In the genomic region with DNA sequence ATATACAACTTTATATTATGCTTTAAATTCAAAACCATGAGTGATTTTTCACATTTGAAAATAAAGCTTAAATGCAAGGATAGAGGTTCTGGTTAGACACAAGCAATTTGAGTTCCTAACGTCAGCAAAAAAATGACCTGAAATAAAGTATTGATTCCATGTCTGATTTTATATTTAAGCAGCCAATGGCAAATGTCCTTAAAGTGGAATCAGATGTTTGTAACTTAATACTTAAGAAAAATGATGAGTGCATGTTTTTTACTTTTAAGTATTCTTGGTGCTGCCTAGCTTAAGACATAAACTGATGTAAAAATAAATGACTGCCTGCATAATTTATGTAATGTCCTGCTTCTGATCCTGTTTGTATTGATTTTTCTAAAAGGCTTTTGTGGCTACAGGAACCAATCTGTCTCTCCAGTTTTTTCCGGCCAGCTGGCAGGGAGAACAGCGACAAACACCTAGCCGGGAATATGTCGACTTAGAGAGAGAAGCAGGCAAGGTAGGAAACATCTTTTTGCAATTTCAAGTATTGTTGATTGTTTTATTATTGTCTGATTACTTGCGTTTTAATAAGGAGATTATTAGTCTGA, we compare ENCODE assay signal across 29 mouse cellular contexts. TPM values are rescaled to one million over a fixed set of nuclear protein-coding genes. Genes with fewer than 3 reads are reported as not detected.
"Had no signal": no experiment of that assay in that cellular context is flagged by ENCODE, and none has a peak within 500 bp of the region (broad histone marks: within the 10 kb centered on the region; RNA-seq: fewer than 3 reads in every experiment).

No protein-coding gene starts in this region.

- H3K9me3 ChIP-seq: kidney, embryonic 15.5 days; limb, embryonic 12.5 days; limb, embryonic 15.5 days; liver, embryonic 13.5 days had no signal

- H3K27ac ChIP-seq: kidney, embryonic 15.5 days; limb, embryonic 12.5 days; limb, embryonic 15.5 days; liver, embryonic 13.5 days had no signal

- DNase-seq: kidney, adult 8-10 months; kidney, postnatal 10 days; kidney, postnatal 4 days; left cerebral cortex, postnatal 4 days; liver, embryonic 13.5 days; lung, adult 2 months; lung, postnatal 14 days; lung, postnatal 4 days; midbrain, embryonic 14.5 days; right cerebral cortex, postnatal 25 days; spleen, adult 18-20 months; thymus, adult 18-20 months; thymus, postnatal 36 days had no signal

- H3K27me3 ChIP-seq: kidney, embryonic 15.5 days; limb, embryonic 12.5 days; limb, embryonic 15.5 days; liver, embryonic 13.5 days had no signal

- H3K4me1 ChIP-seq: liver, embryonic 13.5 days had no signal

- H3K4me2 ChIP-seq: kidney, embryonic 15.5 days; limb, embryonic 12.5 days; limb, embryonic 15.5 days; liver, embryonic 13.5 days; midbrain, embryonic 11.5 days had no signal

- H3K9ac ChIP-seq: kidney, embryonic 15.5 days; limb, embryonic 12.5 days; limb, embryonic 15.5 days; liver, embryonic 13.5 days had no signal

- H3K4me3 ChIP-seq: kidney, embryonic 15.5 days; limb, embryonic 12.5 days; limb, embryonic 15.5 days; liver, embryonic 13.5 days had no signal

RNA-seq across cellular contexts. Expression of a gene that starts 46.7 kb away (rescaled TPM):
- total RNA-seq: layer of hippocampus, adult 18-20 months; layer of hippocampus, postnatal 14 days; left cerebral cortex, adult 8-10 months; left cerebral cortex, postnatal 14 days; left cerebral cortex, postnatal 4 days; megakaryocyte progenitor cell, adult 5-6 weeks; megakaryocyte-erythroid progenitor cell, adult 5-6 weeks; midbrain, postnatal 0 days had no signal
- polyA plus RNA-seq: kidney, embryonic 15.5 days; limb, embryonic 12.5 days; limb, embryonic 15.5 days; liver, embryonic 13.5 days; liver, embryonic 16.5 days; lung, adult 2 months; lung, embryonic 16.5 days; midbrain, embryonic 11.5 days; midbrain, embryonic 14.5 days; midbrain, postnatal 0 days; neural tube, embryonic 11.5 days; stomach, embryonic 16.5 days; urinary bladder, adult 2 months had no signal
